Mouse (Mus musculus): ENCODE results near the gene Ces2b. TPM values are rescaled to one million over a fixed set of nuclear protein-coding genes. Genes with fewer than 3 reads are reported as not detected.

Gene Ces2b
- polyA plus RNA-seq (2014; fragmentation: Illumina TruSeq; extraction: RNeasy Lipid Tissue Mini Kit (QIAGEN cat#74804); ENCODE audit: insufficient read depth, low read depth, low replicate concordance), result 1.3 TPM

GRCm38 (mm10) chr8:104831440-104831839 is at the start of gene Ces2b:
TSS of gene Ces2b (plus strand) at chr8:104831572.

GRCm38 (mm10) chr8:104846831-104847230 is 15.5 kb downstream of the Ces2b start, which contains the start of gene Ces2c:
TSS of gene Ces2c (plus strand) at chr8:104847068.

Other genes starting within 250 kb of the Ces2b start
- 2.4 TPM for gene Pdp2, start 240.1 kb upstream of the Ces2b start, polyA plus RNA-seq (2014; fragmentation: Illumina TruSeq; extraction: RNeasy Lipid Tissue Mini Kit (QIAGEN cat#74804); ENCODE audit: insufficient read depth, low read depth, low replicate concordance)
- 3.8 TPM for gene Cdh16, start 207.2 kb upstream of the Ces2b start, polyA plus RNA-seq (2014; fragmentation: Illumina TruSeq; extraction: RNeasy Lipid Tissue Mini Kit (QIAGEN cat#74804); ENCODE audit: insufficient read depth, low read depth, low replicate concordance)
- gene Rrad, start 200.2 kb upstream of the Ces2b start, polyA plus RNA-seq (2014; fragmentation: Illumina TruSeq; extraction: RNeasy Lipid Tissue Mini Kit (QIAGEN cat#74804); ENCODE audit: insufficient read depth, low read depth, low replicate concordance), result 9.6 TPM
- 41.7 TPM for gene Ciao2b, start 189.6 kb upstream of the Ces2b start, polyA plus RNA-seq (2014; fragmentation: Illumina TruSeq; extraction: RNeasy Lipid Tissue Mini Kit (QIAGEN cat#74804); ENCODE audit: insufficient read depth, low read depth, low replicate concordance)
- gene Ces2a, start 97.6 kb upstream of the Ces2b start, polyA plus RNA-seq (2014; fragmentation: Illumina TruSeq; extraction: RNeasy Lipid Tissue Mini Kit (QIAGEN cat#74804); ENCODE audit: insufficient read depth, low read depth, low replicate concordance), result not detected
- gene Ces2c, start 15.5 kb downstream of the Ces2b start, polyA plus RNA-seq (2014; fragmentation: Illumina TruSeq; extraction: RNeasy Lipid Tissue Mini Kit (QIAGEN cat#74804); ENCODE audit: insufficient read depth, low read depth, low replicate concordance), result 0.38 TPM
- 1.8 TPM for gene Ces2e, start 94.7 kb downstream of the Ces2b start, polyA plus RNA-seq (2014; fragmentation: Illumina TruSeq; extraction: RNeasy Lipid Tissue Mini Kit (QIAGEN cat#74804); ENCODE audit: insufficient read depth, low read depth, low replicate concordance)
- gene Ces2f, start 115.8 kb downstream of the Ces2b start, polyA plus RNA-seq (2014; fragmentation: Illumina TruSeq; extraction: RNeasy Lipid Tissue Mini Kit (QIAGEN cat#74804); ENCODE audit: insufficient read depth, low read depth, low replicate concordance), result not detected
- 10.4 TPM for gene Ces2g, start 130.1 kb downstream of the Ces2b start, polyA plus RNA-seq (2014; fragmentation: Illumina TruSeq; extraction: RNeasy Lipid Tissue Mini Kit (QIAGEN cat#74804); ENCODE audit: insufficient read depth, low read depth, low replicate concordance)
- gene Ces2h, start 169.3 kb downstream of the Ces2b start, polyA plus RNA-seq (2014; fragmentation: Illumina TruSeq; extraction: RNeasy Lipid Tissue Mini Kit (QIAGEN cat#74804); ENCODE audit: insufficient read depth, low read depth, low replicate concordance), result not detected
- gene Ces3a, start 217.0 kb downstream of the Ces2b start, polyA plus RNA-seq (2014; fragmentation: Illumina TruSeq; extraction: RNeasy Lipid Tissue Mini Kit (QIAGEN cat#74804); ENCODE audit: insufficient read depth, low read depth, low replicate concordance), result not detected